8 mouse cellular contexts compared by ENCODE assay signal in the genomic region with DNA sequence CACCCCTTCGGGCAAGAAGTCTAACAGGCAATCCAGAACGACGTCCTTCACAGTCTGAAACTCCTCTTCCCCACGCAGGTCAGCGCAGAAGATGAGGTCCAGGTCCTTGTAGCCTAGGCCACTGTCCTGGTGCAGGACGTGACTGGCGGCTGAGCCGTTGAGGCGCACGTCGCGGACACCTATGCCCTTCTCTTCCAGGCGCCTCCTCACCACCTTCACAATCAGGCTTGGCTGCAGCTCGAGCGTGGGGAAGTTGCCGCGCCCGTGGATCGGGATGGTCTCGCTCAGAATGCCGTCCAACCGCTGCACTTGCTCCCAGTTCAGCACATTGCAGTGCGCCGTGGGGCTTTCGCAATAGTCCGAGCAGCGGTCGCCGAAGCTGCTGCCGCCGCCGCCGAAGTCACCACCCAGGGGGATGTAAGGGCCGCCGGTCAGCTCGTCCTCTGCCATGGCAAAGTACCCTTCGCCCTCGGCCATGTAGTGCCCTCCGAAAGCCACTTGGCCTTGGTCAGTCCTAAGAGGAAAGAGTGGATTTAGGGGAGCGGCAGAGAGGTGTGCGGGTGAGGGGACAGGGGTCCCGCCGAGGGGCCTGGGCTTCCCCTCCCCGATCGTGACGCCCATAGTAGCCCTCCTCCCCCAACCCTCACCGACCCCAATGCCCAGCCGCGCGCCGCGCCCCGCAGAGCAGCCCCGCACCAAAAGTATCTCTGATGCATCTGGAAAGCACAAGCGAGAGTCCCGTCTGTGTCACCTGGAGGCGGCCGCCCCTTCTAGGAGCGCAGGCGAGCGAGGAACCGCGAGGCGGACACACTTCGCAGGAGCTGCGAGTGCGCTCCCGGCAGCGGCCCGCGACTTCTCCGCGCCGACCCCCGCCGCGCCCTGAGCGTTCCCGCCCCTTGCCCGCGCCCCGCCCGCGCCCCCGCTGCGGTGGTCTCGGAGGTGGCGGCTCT. TPM values are rescaled to one million over a fixed set of nuclear protein-coding genes. Genes with fewer than 3 reads are reported as not detected.
DNase-seq lines count a peak whose midpoint lies in the region; ATAC-seq and TF ChIP-seq lines count a peak whose summit lies in the region.

No protein-coding gene starts in this region.

- H3K36me3 ChIP-seq in hindbrain, postnatal 0 days (ENCODE audit: insufficient read depth, low read length) = no peaks in the 10 kb centered on the region
- H3K36me3 ChIP-seq in limb, embryonic 14.5 days (ENCODE audit: control insufficient read depth, insufficient read depth, low read length) = peaks cover 9% of the 10 kb centered on the region; the same call in 1 of the 2 replicates
- no peaks in the 10 kb centered on the region for H3K36me3 ChIP-seq in midbrain, embryonic 13.5 days

- H3K4me1 ChIP-seq in cerebellum, adult 2 months (ENCODE audit: control insufficient read depth, insufficient read depth, low read length) = no peaks in the 10 kb centered on the region; the same call in 1 of the 2 replicates
- no peaks in the 10 kb centered on the region for H3K4me1 ChIP-seq in hindbrain, postnatal 0 days (ENCODE audit: insufficient read depth, low read length)
- H3K4me1 ChIP-seq in limb, embryonic 14.5 days (ENCODE audit: control insufficient read depth, insufficient read depth, low read length) = 0 out of 2 replicates have a peak, but pooled peaks cover 3% of the 10 kb centered on the region
- peaks cover 12% of the 10 kb centered on the region for H3K4me1 ChIP-seq in midbrain, embryonic 13.5 days (replicated peaks)

- H3K9me3 ChIP-seq in hindbrain, postnatal 0 days (ENCODE audit: low read length) = no peaks in the 10 kb centered on the region
- no peaks in the 10 kb centered on the region for H3K9me3 ChIP-seq in limb, embryonic 14.5 days (ENCODE audit: control insufficient read depth, low read length)
- H3K9me3 ChIP-seq in midbrain, embryonic 13.5 days = no peaks in the 10 kb centered on the region

- DNase-seq in cerebellum, adult 2 months = peak; percentile 2 to 16
- peak; percentile 12 for DNase-seq in brain, adult 2 months (ENCODE audit: low read depth, low spot score)
- peak; percentile 53 for DNase-seq in gastrocnemius, postnatal 10 days
- DNase-seq in hindbrain, postnatal 0 days (ENCODE audit: low spot score) = peak; percentile 59
- peak; percentile 39 for DNase-seq in limb, embryonic 14.5 days (ENCODE audit: low spot score)
- DNase-seq in spleen, postnatal 14 days (ENCODE audit: low spot score in 2 of 2) = peak; percentile 9 to 30

- peak overlapping the region; percentile 51 for H3K9ac ChIP-seq in hindbrain, postnatal 0 days (replicated peaks; ENCODE audit: low read length)
- H3K9ac ChIP-seq in limb, embryonic 14.5 days (ENCODE audit: low read depth, low read length, severe bottlenecking) = peak overlapping the region; percentile 70
- H3K9ac ChIP-seq in midbrain, embryonic 13.5 days (replicated peaks) = peak overlapping the region; percentile 67

- no peak for TF ChIP-seq CTCF in cerebellum, adult 2 months (IDR thresholded peaks at IDR 0.05; ENCODE audit: borderline replicate concordance, insufficient read depth, low read depth, low read length)
- no peak; the same call in 1 of the 2 replicates for TF ChIP-seq CTCF in hindbrain, postnatal 0 days (IDR thresholded peaks at IDR 0.05; ENCODE audit: low read depth)

- TF ChIP-seq POLR2A in cerebellum, adult 2 months (IDR thresholded peaks at IDR 0.05; ENCODE audit: borderline replicate concordance, insufficient read depth, low read length) = no peak
- 0 out of 2 replicates have a peak, but pooled peaks have one; percentile 8 for TF ChIP-seq POLR2A in limb, embryonic 14.5 days (IDR thresholded peaks at IDR 0.05; ENCODE audit: borderline replicate concordance, extremely low read depth, insufficient read depth, insufficient read length)

- H3K4me3 ChIP-seq in cerebellum, adult 2 months (replicated peaks; ENCODE audit: insufficient read depth, low read depth, low read length) = peak overlapping the region; percentile 58
- peak overlapping the region; percentile 62 for H3K4me3 ChIP-seq in hindbrain, postnatal 0 days (ENCODE audit: low read length)
- H3K4me3 ChIP-seq in limb, embryonic 14.5 days (replicated peaks; ENCODE audit: low read length) = peak overlapping the region; percentile 65
- peak overlapping the region; percentile 76 for H3K4me3 ChIP-seq in midbrain, embryonic 13.5 days (replicated peaks)

- no peak overlapping the region for H3K27ac ChIP-seq in cerebellum, adult 2 months (ENCODE audit: insufficient read depth, low read length)
- H3K27ac ChIP-seq in hindbrain, postnatal 0 days = peak overlapping the region; percentile 69; the same call in 1 of the 2 replicates
- H3K27ac ChIP-seq in limb, embryonic 14.5 days (replicated peaks; ENCODE audit: low read depth, low read length) = peak overlapping the region; percentile 64
- H3K27ac ChIP-seq in midbrain, embryonic 13.5 days = peak overlapping the region; percentile 47

- ATAC-seq in cerebellum, adult (ENCODE audit: insufficient number of reproducible peaks, low FRiP score, low TSS enrichment) = no peak
- peak; percentile 61 for ATAC-seq in hindbrain, postnatal 0 days
- peak; percentile 32 for ATAC-seq in limb, embryonic 14.5 days (ENCODE audit: low FRiP score, low read depth)
- ATAC-seq in midbrain, embryonic 13.5 days = peak; percentile 76

- no peaks in the 10 kb centered on the region; the same call in 1 of the 2 replicates for H3K27me3 ChIP-seq in cerebellum, adult 2 months (ENCODE audit: control insufficient read depth, insufficient read depth, low read length)
- no peaks in the 10 kb centered on the region for H3K27me3 ChIP-seq in hindbrain, postnatal 0 days (ENCODE audit: insufficient read depth, low read length)
- 0 out of 2 replicates have a peak, but pooled peaks cover 2% of the 10 kb centered on the region for H3K27me3 ChIP-seq in limb, embryonic 14.5 days (ENCODE audit: control insufficient read depth, insufficient read depth, low read length)
- H3K27me3 ChIP-seq in midbrain, embryonic 13.5 days = peaks cover 18% of the 10 kb centered on the region

- peak overlapping the region; percentile 86 for H3K4me2 ChIP-seq in hindbrain, postnatal 0 days (ENCODE audit: low read depth, low read length)
- peak overlapping the region; percentile 91 for H3K4me2 ChIP-seq in limb, embryonic 14.5 days (replicated peaks; ENCODE audit: low read depth, low read length, severe bottlenecking)
- peak overlapping the region; percentile 91 for H3K4me2 ChIP-seq in midbrain, embryonic 13.5 days (replicated peaks)

- 1% methylated on average over 83 of the region's 88 CpGs for whole genome bisulfite sequencing in cerebellum, adult 2 months
- WGBS in hindbrain, postnatal 0 days = under 1% methylated on average over 63 of the region's 88 CpGs
- 1% methylated on average over 45 of the region's 88 CpGs for WGBS in limb, embryonic 14.5 days
- under 1% methylated on average over 83 of the region's 88 CpGs for WGBS in midbrain, embryonic 13.5 days

RNA-seq across cellular contexts. Expression of gene Tent5a, which starts 0.6 kb away (rescaled TPM):
- 1.3 and 1.4 TPM in 2 replicates for polyA plus RNA-seq in cerebellum, adult 2 months (2012; rRNA removed)
- 10 to 100 TPM in 1 of 2 experiments, 1 to 10 TPM in 1; 9.1 to 14.9 TPM for total RNA-seq in gastrocnemius, postnatal 10 days (2021)
- 4.2 and 4.5 TPM in 2 replicates for total RNA-seq in hindbrain, postnatal 0 days (2014; rRNA removed)
- polyA plus RNA-seq in hindbrain, postnatal 0 days (2015; fragmentation: Nextera tagmentation; extraction: Ambion mirVana) = 3.5 and 3.7 TPM in 2 replicates
- 18.1 and 18.5 TPM in 2 replicates for polyA plus RNA-seq in limb, embryonic 14.5 days (2012; rRNA removed)
- polyA plus RNA-seq in limb, embryonic 14.5 days (2014; fragmentation: Nextera tagmentation; extraction: Ambion mirVana) = 29.3 and 32.4 TPM in 2 replicates
- polyA plus RNA-seq in midbrain, embryonic 13.5 days (2015; fragmentation: Nextera tagmentation; extraction: Ambion mirVana) = 3.8 and 4.2 TPM in 2 replicates

RNA-seq across cellular contexts. Expression of gene Gm11114, which starts 14.0 kb away (rescaled TPM):
- not detected in 2 replicates for polyA plus RNA-seq in cerebellum, adult 2 months (2012; rRNA removed)
- not detected for total RNA-seq in gastrocnemius, postnatal 10 days (2021)
- total RNA-seq in hindbrain, postnatal 0 days (2014; rRNA removed) = not detected in 2 replicates
- polyA plus RNA-seq in hindbrain, postnatal 0 days (2015; fragmentation: Nextera tagmentation; extraction: Ambion mirVana) = not detected in 2 replicates
- not detected in 2 replicates for polyA plus RNA-seq in limb, embryonic 14.5 days (2012; rRNA removed)
- not detected in 2 replicates for polyA plus RNA-seq in limb, embryonic 14.5 days (2014; fragmentation: Nextera tagmentation; extraction: Ambion mirVana)
- polyA plus RNA-seq in midbrain, embryonic 13.5 days (2015; fragmentation: Nextera tagmentation; extraction: Ambion mirVana) = not detected in 2 replicates

Comparison
In these comparisons a context has a peak if more than half of its experiments do, and no peak if none do; other contexts are left out.
1. DNase-seq: peak in every context shown above with its lines; median percentile 59 in hindbrain, postnatal 0 days; 53 in gastrocnemius, postnatal 10 days; 39 in limb, embryonic 14.5 days; 20 in spleen, postnatal 14 days; 12 in brain, adult 2 months; 9 in cerebellum, adult 2 months.